Mouse (Mus musculus): ENCODE measurements around the gene Kank1. TPM values are rescaled to one million over a fixed set of nuclear protein-coding genes. Genes with fewer than 3 reads are reported as not detected.

Kank1 gene
- total RNA-seq, 1 experiment from 2014 or later: 21.7 TPM

GRCm38 (mm10) chr19:25370428-25370827 lies 133.7 kb downstream of the Kank1 start:
- DNase-seq: no peak

GRCm38 (mm10) chr19:25372794-25373193 lies 136.0 kb downstream of the Kank1 start:
- DNase-seq: no peak

GRCm38 (mm10) chr19:25373594-25373993 lies 136.8 kb downstream of the Kank1 start:
- no peak for DNase-seq

GRCm38 (mm10) chr19:25374191-25374590 lies 137.4 kb downstream of the Kank1 start:
- no peak for DNase-seq

GRCm38 (mm10) chr19:25374926-25375325 lies 138.2 kb downstream of the Kank1 start:
- peak; percentile 25 for DNase-seq

- DNase-seq: no peak
Measured at GRCm38 (mm10) chr19:25376871-25377270, 140.1 kb downstream of the Kank1 start.

- DNase-seq: no peak
Measured at GRCm38 (mm10) chr19:25380675-25381074, 143.9 kb downstream of the Kank1 start.

- DNase-seq: no peak
Measured at GRCm38 (mm10) chr19:25381972-25382371, 145.2 kb downstream of the Kank1 start.

GRCm38 (mm10) chr19:25382494-25382893 lies 145.7 kb downstream of the Kank1 start:
- no peak for DNase-seq

- DNase-seq: no peak
Measured at GRCm38 (mm10) chr19:25383386-25384146, 146.8 kb downstream of the Kank1 start.

GRCm38 (mm10) chr19:25385981-25386380 lies 149.2 kb downstream of the Kank1 start:
- peak; percentile 19 for DNase-seq

GRCm38 (mm10) chr19:25386679-25387470 lies 150.1 kb downstream of the Kank1 start:
- no peak for DNase-seq

- no peak for DNase-seq
Measured at GRCm38 (mm10) chr19:25387902-25388301, 151.1 kb downstream of the Kank1 start.

GRCm38 (mm10) chr19:25392135-25392534 lies 155.4 kb downstream of the Kank1 start:
- DNase-seq: no peak

GRCm38 (mm10) chr19:25395035-25395434 lies 158.3 kb downstream of the Kank1 start:
- no peak for DNase-seq

GRCm38 (mm10) chr19:25396709-25397266 lies 160.0 kb downstream of the Kank1 start:
- no peak for DNase-seq

- peak; percentile 47 for DNase-seq
Measured at GRCm38 (mm10) chr19:25399511-25400211, 162.9 kb downstream of the Kank1 start.

GRCm38 (mm10) chr19:25400212-25400913 lies 163.6 kb downstream of the Kank1 start:
- DNase-seq: no peak

- no peak for DNase-seq
Measured at GRCm38 (mm10) chr19:25401521-25401920, 164.7 kb downstream of the Kank1 start.

- no peak for DNase-seq
Measured at GRCm38 (mm10) chr19:25404163-25404562, 167.4 kb downstream of the Kank1 start.

GRCm38 (mm10) chr19:25405987-25406386 lies 169.2 kb downstream of the Kank1 start:
- DNase-seq: no peak
